In genomic region chr4:85889877-85890598, GRCm38 (mm10) we compare ENCODE assay signal across 14 mouse cellular contexts.
"Had no signal": no experiment of that assay in that cellular context is flagged by ENCODE, and none has a peak within 500 bp of the region (broad histone marks: within the 10 kb centered on the region; RNA-seq: fewer than 3 reads in every experiment).

No protein-coding gene starts in this region.

- DNase-seq: kidney, adult 2 months; kidney, postnatal 25 days; liver, embryonic 13.5 days; lung, adult 2 months; lung, postnatal 14 days; lung, postnatal 4 days; midbrain, embryonic 14.5 days; thymus, adult 18-20 months; thymus, postnatal 36 days had no signal

- H3K27me3 ChIP-seq: liver, embryonic 13.5 days had no signal

- H3K27ac ChIP-seq: kidney, postnatal 0 days; layer of hippocampus, adult 2 months; left cerebral cortex, adult 2 months; liver, embryonic 13.5 days had no signal

- H3K4me1 ChIP-seq: liver, embryonic 13.5 days had no signal

- H3K4me3 ChIP-seq: layer of hippocampus, adult 2 months; left cerebral cortex, adult 2 months; liver, embryonic 13.5 days; myocyte had no signal

- H3K36me3 ChIP-seq: liver, embryonic 13.5 days had no signal

- H3K9me3 ChIP-seq: liver, embryonic 13.5 days had no signal

- H3K9ac ChIP-seq: liver, embryonic 13.5 days had no signal

- H3K4me2 ChIP-seq: liver, embryonic 13.5 days; midbrain, embryonic 11.5 days had no signal
